Mouse (Mus musculus) hindbrain, postnatal 0 days (tissue): ENCODE results near the gene Ccdc65. TPM values are rescaled to one million over a fixed set of nuclear protein-coding genes. Genes with fewer than 3 reads are reported as not detected.

ENCODE experiments used
- ATAC-seq: fragments of 200-750 bp; cut with Nextera tagmentation; 2 replicates; pipeline ENCODE4 v1.8.0; 2017; ENCODE audit warnings: mild to moderate bottlenecking, moderate TSS enrichment, moderate library complexity
- DNase-seq: peaks from one replicate; pipeline ENCODE4 v3.0.0-alpha.2; 2015; ENCODE audit warnings: low spot score
- H3K27ac ChIP-seq: fragments of 300-500 bp; sonication (generic); 2 replicates; pipeline ENCODE4 v1.5.1; 2014; ENCODE audit warnings: mild to moderate bottlenecking
- H3K27me3 ChIP-seq: fragments of 300-500 bp; sonication (generic); 2 replicates; pipeline ENCODE4 v1.6.1; 2014; ENCODE audit warnings: low read length, mixed read lengths; ENCODE audit not compliant: insufficient read depth
- H3K36me3 ChIP-seq: fragments of 300-500 bp; sonication (generic); 2 replicates; pipeline ENCODE4 v1.6.1; 2014; ENCODE audit warnings: low read length, mixed read lengths; ENCODE audit not compliant: insufficient read depth
- H3K4me1 ChIP-seq: fragments of 300-500 bp; sonication (generic); 2 replicates; pipeline ENCODE4 v1.6.1; 2014; ENCODE audit warnings: antibody characterized with exemption, low read length, mixed read lengths; ENCODE audit not compliant: insufficient read depth
- H3K4me2 ChIP-seq: fragments of 300-500 bp; sonication (generic); 2 replicates; pipeline ENCODE4 v1.6.1; 2014; ENCODE audit warnings: low read depth, mild to moderate bottlenecking, low read length, moderate library complexity, mixed read lengths
- H3K4me3 ChIP-seq: fragments of 300-500 bp; sonication (generic); 2 replicates; pipeline ENCODE4 v1.5.1; 2014; ENCODE audit warnings: low read length
- H3K9ac ChIP-seq: fragments of 300-500 bp; sonication (generic); replicated peaks from 2 replicates; pipeline ENCODE4 v1.6.1; 2014; ENCODE audit warnings: mild to moderate bottlenecking, low read length, moderate library complexity, mixed read lengths
- H3K9me3 ChIP-seq: fragments of 300-500 bp; sonication (generic); 2 replicates; pipeline ENCODE4 v1.6.1; 2016; ENCODE audit warnings: low read length, mixed read lengths
- CTCF ChIP-seq: IDR thresholded peaks from 2 replicates; pipeline ENCODE4 v1.5.1; 2016; ENCODE audit warnings: antibody characterized with exemption, control low read depth, low read depth
- WGBS: fragments of 180-500 bp; shearing (Covaris S2); extraction: QIAGEN DNeasy Blood & Tissue Kit; methylation state at CpG from one replicate; pipeline ENCODE4 v1.1.7; 2014; 5-methylcytosine and 5-hydroxymethylcytosine counted together
- polyA plus RNA-seq: library from polyadenylated mRNA; unstranded; fragments of >200 nt; fragmentation: Nextera tagmentation; extraction: Ambion mirVana; gene quantifications from 2 replicates; pipeline ENCODE4 v1.2.1, GENCODE M21; 2015
- total RNA-seq: library from RNA; depleted of rRNA; stranded (reverse); fragments of >200 nt; gene quantifications from 2 replicates; pipeline ENCODE4 v1.2.3, GENCODE M21; 2014

Ccdc65 gene
- total and polyA plus RNA-seq, 2 experiments from 2014 or later = 2.6 to 7.7 TPM

DNA sequence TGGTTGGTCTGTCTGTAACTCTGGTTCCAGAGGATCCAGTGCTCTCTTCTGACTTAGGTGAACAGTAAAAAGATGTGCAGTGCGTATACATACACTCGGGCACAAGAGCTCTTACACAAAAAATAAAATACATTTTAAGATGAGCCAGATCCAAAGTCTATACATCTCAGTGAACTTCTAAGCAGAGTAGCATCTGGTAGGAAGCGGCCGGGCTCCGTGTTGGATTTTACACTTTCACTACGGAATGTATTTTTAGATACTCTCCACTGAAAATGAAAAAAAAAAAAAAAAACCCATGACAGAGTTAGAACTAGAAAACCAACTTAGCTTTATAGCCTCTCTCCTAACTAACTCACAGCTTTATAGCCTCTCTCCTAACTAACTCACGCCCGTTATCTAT lies 27.3 kb upstream of the Ccdc65 start:
- no peaks in the 10 kb centered on the region for H3K4me1 ChIP-seq
- no peak overlapping the region for H3K27ac ChIP-seq
- no peak for DNase-seq
- H3K9me3 ChIP-seq = no peaks in the 10 kb centered on the region
- 93% methylated on average over 8 of the region's 8 CpGs for WGBS
- no peaks in the 10 kb centered on the region for H3K27me3 ChIP-seq
- H3K9ac ChIP-seq = no peak overlapping the region
- H3K4me3 ChIP-seq = no peak overlapping the region
- TF ChIP-seq CTCF = no peak
- no peak for ATAC-seq
- H3K36me3 ChIP-seq = no peaks in the 10 kb centered on the region
- H3K4me2 ChIP-seq = no peak overlapping the region

GRCm38 (mm10) chr15:98681633-98682032 lies 26.4 kb upstream of the Ccdc65 start:
- no peak for DNase-seq
- ATAC-seq = no peak
- H3K36me3 ChIP-seq = no peaks in the 10 kb centered on the region
- H3K27me3 ChIP-seq = no peaks in the 10 kb centered on the region
- no peaks in the 10 kb centered on the region for H3K4me1 ChIP-seq
- no peak overlapping the region for H3K4me2 ChIP-seq
- no peaks in the 10 kb centered on the region for H3K9me3 ChIP-seq
- no peak for TF ChIP-seq CTCF
- 85% methylated on average over 7 of the region's 7 CpGs for WGBS
- H3K4me3 ChIP-seq = no peak overlapping the region
- no peak overlapping the region for H3K9ac ChIP-seq
- no peak overlapping the region for H3K27ac ChIP-seq

DNA sequence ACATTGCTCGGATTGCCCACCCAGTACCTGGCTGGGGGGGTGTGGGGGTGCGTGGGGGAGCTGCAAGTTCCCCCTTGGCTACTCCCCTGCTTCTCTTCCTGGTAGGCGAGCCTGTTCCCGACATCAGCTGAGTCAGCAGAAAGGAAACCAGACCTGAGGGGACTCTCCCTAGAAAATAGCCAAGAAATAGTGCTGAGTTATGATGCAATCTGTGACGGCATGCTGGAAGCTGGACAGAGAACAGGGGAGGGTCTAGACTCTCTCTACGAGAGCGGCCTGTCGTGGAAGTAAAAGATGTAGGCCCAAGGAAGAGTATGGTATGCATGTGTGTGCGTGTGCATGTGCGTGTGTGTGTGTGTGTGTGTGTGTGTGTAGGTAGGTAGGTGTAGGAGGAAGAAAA lies 24.8 kb upstream of the Ccdc65 start:
- H3K4me1 ChIP-seq = no peaks in the 10 kb centered on the region
- H3K36me3 ChIP-seq = no peaks in the 10 kb centered on the region
- ATAC-seq = no peak
- no peak overlapping the region for H3K4me2 ChIP-seq
- H3K9me3 ChIP-seq = no peaks in the 10 kb centered on the region
- no peak overlapping the region for H3K4me3 ChIP-seq
- no peak overlapping the region for H3K27ac ChIP-seq
- WGBS = 65% methylated on average over 10 of the region's 10 CpGs
- no peaks in the 10 kb centered on the region for H3K27me3 ChIP-seq
- no peak for TF ChIP-seq CTCF
- DNase-seq = no peak
- no peak overlapping the region for H3K9ac ChIP-seq

DNA sequence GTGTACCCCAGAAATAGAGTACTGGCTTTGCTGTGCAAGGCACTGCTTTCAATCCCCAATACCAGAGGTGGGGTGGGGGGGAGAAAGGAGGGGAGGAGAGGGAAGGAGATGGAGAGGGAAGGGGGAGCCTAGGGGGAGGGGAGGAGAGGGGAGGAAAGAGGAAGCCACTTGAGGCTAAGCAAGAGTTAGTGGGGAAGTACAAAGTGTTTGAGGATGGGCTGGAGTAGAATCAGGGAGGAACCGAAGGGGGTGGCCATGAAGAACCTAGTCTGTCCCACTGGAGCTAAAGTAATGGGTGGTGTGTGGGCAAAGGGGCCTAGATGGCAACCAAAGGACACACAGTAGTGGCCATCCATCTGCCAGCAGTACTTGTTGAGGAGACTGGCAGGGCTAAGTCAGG lies 24.3 kb upstream of the Ccdc65 start:
- Histone ChIP-seq H3K4me2 (no peak overlapping the region), H3K4me3 (no peak overlapping the region), H3K27me3 (no peaks in the 10 kb centered on the region), H3K27ac (no peak overlapping the region), H3K36me3 (no peaks in the 10 kb centered on the region), H3K9me3 (no peaks in the 10 kb centered on the region), H3K4me1 (no peaks in the 10 kb centered on the region), H3K9ac (no peak overlapping the region)
- DNase-seq = no peak
- no peak for ATAC-seq
- 100% methylated on average over 1 of the region's 1 CpGs for WGBS
- no peak for TF ChIP-seq CTCF

- Histone ChIP-seq H3K4me3 (no peak overlapping the region), H3K27me3 (no peaks in the 10 kb centered on the region), H3K27ac (no peak overlapping the region), H3K9me3 (no peaks in the 10 kb centered on the region), H3K36me3 (no peaks in the 10 kb centered on the region), H3K9ac (no peak overlapping the region), H3K4me1 (no peaks in the 10 kb centered on the region), H3K4me2 (no peak overlapping the region)
- TF ChIP-seq CTCF = peak; percentile 32; the same call in 1 of the 2 replicates
- WGBS = 69% methylated on average over 3 of the region's 3 CpGs
- ATAC-seq (no peak), DNase-seq (no peak)
These were observed 22.1 kb upstream of the Ccdc65 start for GRCm38 (mm10) chr15:98685926-98686325.

DNA sequence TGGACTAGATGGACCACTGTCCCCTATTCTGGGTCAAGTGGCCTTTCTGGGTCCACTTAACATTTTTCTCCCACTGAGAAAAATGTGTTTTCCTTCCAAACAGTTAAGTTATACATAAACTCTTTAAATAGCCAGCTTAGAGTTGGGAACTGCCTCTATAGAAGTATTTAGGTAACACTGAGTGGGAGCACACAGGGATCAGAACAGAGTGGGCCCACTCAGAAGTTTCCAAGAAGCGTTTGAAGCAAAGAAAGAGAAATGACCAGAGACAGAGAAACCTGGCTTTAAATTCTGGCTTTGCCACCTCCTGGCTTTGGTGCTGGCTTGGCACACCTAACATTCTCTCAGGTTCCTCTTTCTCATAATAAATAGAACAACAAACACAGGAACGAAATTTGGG lies 18.3 kb upstream of the Ccdc65 start:
- H3K4me2 ChIP-seq = no peak overlapping the region
- no peak overlapping the region for H3K4me3 ChIP-seq
- no peak for TF ChIP-seq CTCF
- DNase-seq (no peak), ATAC-seq (no peak)
- peaks cover 6% of the 10 kb centered on the region; the same call in 1 of the 2 replicates for H3K4me1 ChIP-seq
- no peak overlapping the region for H3K27ac ChIP-seq
- no peak overlapping the region for H3K9ac ChIP-seq
- WGBS = 80% methylated on average over 2 of the region's 2 CpGs
- H3K36me3 ChIP-seq = no peaks in the 10 kb centered on the region
- no peaks in the 10 kb centered on the region for H3K9me3 ChIP-seq
- H3K27me3 ChIP-seq = no peaks in the 10 kb centered on the region

DNA sequence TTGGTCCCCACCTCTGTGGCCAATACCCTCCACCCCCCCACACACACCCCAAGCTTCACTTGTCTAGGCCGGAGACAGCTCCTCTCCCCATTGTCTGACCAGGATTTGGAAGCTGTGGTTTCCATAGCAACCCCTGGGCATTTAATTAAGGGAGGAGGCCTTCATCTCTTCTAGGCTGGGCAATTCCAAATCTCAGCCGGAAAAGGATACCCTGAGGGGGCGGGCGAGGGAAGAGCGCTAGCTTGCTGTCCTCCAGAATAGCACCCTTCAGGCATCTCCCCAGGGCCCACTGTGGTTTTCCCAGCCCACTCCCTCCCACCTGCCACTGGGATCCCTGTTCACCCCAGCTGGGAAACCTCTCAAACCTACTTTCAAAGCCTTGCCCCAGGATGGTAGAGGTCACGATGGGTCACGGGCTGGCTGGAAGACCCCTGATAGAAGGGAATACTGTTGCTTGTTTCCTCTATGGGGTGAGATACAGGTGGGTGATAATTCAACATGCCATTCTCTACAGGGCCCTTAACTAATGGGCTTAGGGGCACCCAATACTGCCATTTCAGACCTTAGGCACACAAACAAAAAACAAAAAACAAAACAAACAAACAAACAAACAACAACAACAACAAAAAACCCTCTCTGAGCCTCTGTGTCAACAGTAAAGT lies 16.4 kb upstream of the Ccdc65 start:
- DNase-seq (peak; percentile 72), ATAC-seq (0 out of 2 replicates have a peak, but pooled peaks have one; percentile 38)
- Histone ChIP-seq H3K4me2 (no peak overlapping the region), H3K9me3 (no peaks in the 10 kb centered on the region), H3K9ac (no peak overlapping the region), H3K36me3 (no peaks in the 10 kb centered on the region), H3K4me1 (peaks cover 6% of the 10 kb centered on the region; the same call in 1 of the 2 replicates), H3K27ac (no peak overlapping the region), H3K27me3 (no peaks in the 10 kb centered on the region), H3K4me3 (no peak overlapping the region)
- WGBS = 13% methylated on average over 7 of the region's 7 CpGs
- TF ChIP-seq CTCF = no peak
